Mouse (Mus musculus) embryonic fibroblast, embryonic 13.5 days (primary cell): ENCODE measurements around the gene Galnt15. TPM values are rescaled to one million over a fixed set of nuclear protein-coding genes. Genes with fewer than 3 reads are reported as not detected.

ENCODE experiments used
- H3K27ac ChIP-seq: 2 replicates; pipeline ENCODE4 v1.5.1; 2012; ENCODE audit warnings: low read length, control low read depth, inconsistent platforms; ENCODE audit not compliant: insufficient read depth
- H3K4me1 ChIP-seq: 2 replicates; pipeline ENCODE4 v1.6.1; 2011; ENCODE audit warnings: low read length; ENCODE audit not compliant: control insufficient read depth, insufficient read depth
- H3K4me3 ChIP-seq: 2 replicates; pipeline ENCODE4 v1.5.1; 2011; ENCODE audit warnings: mild to moderate bottlenecking, control low read depth, low read length; ENCODE audit not compliant: insufficient read depth
- CTCF ChIP-seq: IDR thresholded peaks from 2 replicates; pipeline ENCODE4 v1.5.1; 2011; ENCODE audit warnings: mild to moderate bottlenecking, control low read depth, low read length, moderate library complexity, borderline replicate concordance; ENCODE audit not compliant: insufficient read depth
- POLR2A ChIP-seq: IDR thresholded peaks from 2 replicates; pipeline ENCODE4 v1.6.1; 2011; ENCODE audit warnings: low read depth, mild to moderate bottlenecking, control low read depth, low read length, moderate library complexity
- polyA plus RNA-seq: library from polyadenylated mRNA; stranded (reverse); fragments of >200 nt; gene quantifications from 2 replicates; pipeline ENCODE4 v1.2.4, GENCODE M21; 2011; ENCODE audit warnings: low read depth; ENCODE audit not compliant: missing spikeins, insufficient read length

Gene Galnt15
- polyA plus RNA-seq, 1 experiment = not detected

DNA sequence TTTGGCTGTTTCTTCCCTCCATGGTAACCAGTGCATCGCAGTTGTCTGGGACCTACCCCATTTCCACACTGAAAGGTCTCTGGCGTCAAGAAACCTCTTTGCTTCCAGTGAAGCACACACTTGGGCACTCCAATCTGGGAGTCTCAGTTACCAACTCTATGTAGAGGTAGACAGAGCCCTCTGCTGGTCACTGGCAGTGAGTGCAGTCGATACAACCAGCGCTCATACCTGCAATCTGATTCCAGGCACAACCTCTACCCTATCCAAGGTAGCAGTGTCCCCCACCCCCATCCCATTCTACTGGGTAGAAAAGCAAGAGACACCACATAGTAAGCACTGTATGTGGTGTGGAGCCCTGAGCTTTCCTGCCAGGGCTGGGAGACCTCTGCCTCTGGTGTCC is 3.7 kb downstream of the Galnt15 start:
- Histone ChIP-seq H3K4me3 (no peak overlapping the region), H3K4me1 (peaks cover 4% of the 10 kb centered on the region; the same call in 1 of the 2 replicates), H3K27ac (no peak overlapping the region)
- TF ChIP-seq POLR2A (no peak), CTCF (peak; percentile 88)

DNA sequence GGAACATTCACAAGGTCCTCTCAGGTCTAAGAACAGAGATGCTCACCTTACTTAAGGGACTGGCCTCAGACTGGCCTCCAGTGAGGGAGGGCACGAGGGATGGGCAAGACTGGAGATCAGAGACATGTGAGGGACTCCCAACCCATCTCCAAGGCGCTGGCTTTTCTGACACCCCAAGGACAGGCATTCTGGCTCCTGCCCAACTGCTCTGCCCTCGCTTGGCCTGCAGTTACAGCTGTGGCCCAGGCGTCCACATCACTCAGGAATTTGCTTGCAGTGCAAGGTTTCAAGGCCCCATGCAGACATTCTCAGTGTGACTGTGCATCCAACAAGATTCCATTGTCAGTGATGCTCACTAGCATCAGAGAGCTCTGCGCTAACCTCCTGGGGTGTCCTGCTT is 7.7 kb downstream of the Galnt15 start:
- H3K4me1 ChIP-seq = no peaks in the 10 kb centered on the region
- H3K4me3 ChIP-seq = no peak overlapping the region
- TF ChIP-seq POLR2A (no peak), CTCF (no peak)
- no peak overlapping the region for H3K27ac ChIP-seq

DNA sequence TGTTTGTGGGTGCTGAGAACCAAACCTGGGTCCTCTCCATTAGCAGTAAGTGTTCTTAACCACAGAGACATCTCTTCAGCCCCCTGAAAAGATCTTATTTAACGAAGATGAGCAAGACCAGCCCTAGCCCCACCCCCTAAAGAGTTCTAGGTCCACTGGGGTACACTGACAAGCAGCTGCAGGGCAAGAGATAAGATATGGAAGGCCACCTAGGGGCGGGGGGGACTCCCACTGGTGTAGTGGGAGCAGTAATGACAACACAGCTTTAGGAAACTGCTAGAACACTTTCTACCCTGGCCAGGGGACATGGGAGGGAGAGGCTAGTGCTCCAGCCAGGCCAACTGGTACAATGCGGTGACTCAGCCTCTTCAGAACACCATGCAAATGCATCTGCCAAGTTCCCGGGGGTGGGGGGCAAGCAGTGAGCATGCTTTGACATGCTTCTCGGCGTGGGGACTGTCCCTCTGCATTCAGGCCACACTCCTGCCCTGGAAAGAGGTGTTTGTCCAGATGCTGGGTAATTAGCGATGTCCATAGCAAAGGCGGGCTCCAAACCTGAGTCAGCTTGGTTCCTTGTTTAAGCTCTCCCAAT is 9.0 kb downstream of the Galnt15 start:
- H3K4me1 ChIP-seq = no peaks in the 10 kb centered on the region
- no peak overlapping the region for H3K27ac ChIP-seq
- no peak overlapping the region for H3K4me3 ChIP-seq
- no peak for TF ChIP-seq CTCF

DNA sequence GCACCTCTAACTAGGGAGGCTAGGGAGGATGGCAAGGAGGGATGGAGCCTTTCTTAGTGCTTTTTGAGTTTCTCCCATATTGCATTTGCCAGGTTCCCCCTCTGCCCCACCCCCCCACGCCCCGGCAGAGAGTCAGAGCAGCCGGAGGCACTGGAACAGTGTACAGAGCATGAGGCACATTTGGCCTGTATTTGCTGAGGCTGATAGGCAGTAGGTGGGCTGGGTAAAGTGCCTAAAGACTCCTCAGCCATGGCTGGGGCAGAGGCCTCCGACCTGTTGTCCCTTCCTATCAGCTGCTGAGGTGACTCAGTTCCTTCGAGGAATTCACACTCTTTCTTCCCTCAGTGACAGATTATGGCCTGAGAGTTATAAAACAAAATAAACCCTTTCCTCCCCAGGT is 13.3 kb downstream of the Galnt15 start:
- Histone ChIP-seq H3K27ac (no peak overlapping the region), H3K4me1 (no peaks in the 10 kb centered on the region), H3K4me3 (no peak overlapping the region)
- TF ChIP-seq POLR2A (no peak), CTCF (no peak)

DNA sequence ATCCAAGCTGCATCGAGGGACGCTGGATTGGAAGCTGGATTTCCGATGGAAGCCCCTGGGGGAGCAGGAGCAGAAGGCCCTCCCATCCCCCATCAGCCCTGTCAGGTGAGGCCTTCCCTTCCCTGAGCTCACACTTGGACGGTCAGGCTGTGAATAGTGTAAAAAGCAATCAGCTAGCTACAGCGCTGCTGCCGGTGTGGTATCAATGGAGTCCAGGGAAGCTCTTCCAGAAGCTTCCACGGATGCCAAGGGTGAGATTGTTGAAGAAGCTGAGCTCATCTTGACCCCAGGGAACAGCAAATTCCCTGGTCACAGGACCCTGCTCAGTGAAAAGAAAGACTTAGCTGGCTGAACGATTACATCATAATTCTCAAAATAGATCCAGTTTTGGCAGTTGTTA is 17.6 kb downstream of the Galnt15 start:
- H3K4me1 ChIP-seq = no peaks in the 10 kb centered on the region
- no peak overlapping the region for H3K27ac ChIP-seq
- H3K4me3 ChIP-seq = no peak overlapping the region
- TF ChIP-seq CTCF (no peak), POLR2A (no peak)

DNA sequence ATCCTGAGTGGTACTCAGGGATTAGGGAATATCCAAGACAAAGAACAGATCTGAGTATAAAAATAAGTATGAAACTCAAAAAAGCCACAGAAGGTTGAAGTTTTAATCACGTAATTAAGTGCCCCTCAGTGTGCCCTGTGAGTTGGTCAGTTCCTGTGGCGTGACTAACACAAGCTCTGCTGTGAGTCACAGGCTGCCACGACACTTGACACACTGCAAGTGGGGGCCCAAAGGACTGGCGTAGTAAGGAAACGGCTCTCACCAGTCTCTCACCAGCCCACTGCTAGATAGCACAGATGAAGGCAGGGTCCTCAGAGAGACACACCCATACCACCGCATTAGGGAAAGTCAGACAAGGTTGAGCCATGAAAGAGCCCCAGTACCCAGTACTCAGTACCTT is 21.4 kb downstream of the Galnt15 start:
- TF ChIP-seq POLR2A = no peak
- TF ChIP-seq CTCF = no peak
- Histone ChIP-seq H3K27ac (no peak overlapping the region), H3K4me1 (no peaks in the 10 kb centered on the region), H3K4me3 (no peak overlapping the region)

DNA sequence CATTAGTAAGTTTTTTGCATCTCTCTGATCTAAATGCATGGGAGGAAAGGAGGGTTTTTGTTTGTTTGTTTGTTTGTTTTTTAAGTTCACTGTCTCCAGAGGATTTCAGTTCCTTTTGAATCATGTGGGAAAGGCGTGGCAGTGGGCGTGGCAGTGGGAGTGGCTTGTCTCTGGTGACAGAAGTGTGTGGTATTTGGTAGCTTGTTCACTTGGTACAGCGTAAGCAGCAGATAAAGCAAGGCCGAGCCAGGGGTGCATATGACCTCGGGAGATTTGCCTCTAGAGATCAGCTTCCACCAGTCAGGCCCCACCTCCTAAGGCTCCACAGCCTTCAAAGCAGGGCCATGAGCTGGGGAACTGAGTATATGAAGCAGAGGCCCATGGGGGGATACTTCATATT is 25.1 kb downstream of the Galnt15 start:
- TF ChIP-seq CTCF = no peak
- TF ChIP-seq POLR2A = no peak
- no peak overlapping the region for H3K27ac ChIP-seq
- no peak overlapping the region for H3K4me3 ChIP-seq
- no peaks in the 10 kb centered on the region for H3K4me1 ChIP-seq

DNA sequence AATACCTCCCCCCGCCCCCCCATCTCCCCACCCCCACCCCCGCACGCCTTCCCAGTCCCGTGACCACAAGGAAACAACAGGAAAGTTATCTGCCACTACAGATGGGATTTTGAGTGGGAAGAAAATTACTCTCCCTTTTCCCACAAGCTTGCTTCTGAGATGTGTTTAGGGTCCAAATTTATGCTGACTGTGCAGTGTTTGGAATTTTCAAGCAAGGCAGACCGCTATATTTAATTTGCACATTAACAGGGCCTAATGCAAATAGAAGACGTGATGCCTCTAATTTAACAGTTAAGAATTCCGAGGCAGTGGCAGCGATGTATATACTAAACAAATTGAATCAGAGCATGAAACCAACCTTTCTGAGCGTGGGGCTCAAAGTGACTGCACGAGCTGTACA is 26.0 kb downstream of the Galnt15 start:
- Histone ChIP-seq H3K4me3 (no peak overlapping the region), H3K27ac (no peak overlapping the region), H3K4me1 (no peaks in the 10 kb centered on the region)
- no peak for TF ChIP-seq CTCF
- TF ChIP-seq POLR2A = no peak

DNA sequence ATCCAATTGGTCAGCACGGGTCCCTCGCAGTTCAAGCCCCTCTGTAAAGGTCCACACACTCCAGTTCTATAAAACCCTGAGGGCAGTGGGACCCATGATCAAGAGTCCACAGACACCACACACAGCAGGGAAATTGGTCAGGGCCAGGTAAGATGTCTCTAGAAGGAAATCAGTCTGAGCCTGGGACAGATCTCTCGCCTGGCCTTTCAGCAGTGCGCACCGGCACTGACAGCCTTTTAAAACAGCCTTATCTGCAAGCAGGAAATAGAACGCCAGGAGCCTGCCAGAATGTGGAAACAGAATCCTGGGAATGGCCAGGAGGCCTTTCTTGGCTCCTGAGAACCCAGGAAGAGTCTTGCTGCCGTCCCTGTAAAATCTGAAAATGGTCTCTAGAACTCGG is 27.0 kb downstream of the Galnt15 start:
- no peak overlapping the region for H3K4me3 ChIP-seq
- TF ChIP-seq CTCF (no peak), POLR2A (no peak)

DNA sequence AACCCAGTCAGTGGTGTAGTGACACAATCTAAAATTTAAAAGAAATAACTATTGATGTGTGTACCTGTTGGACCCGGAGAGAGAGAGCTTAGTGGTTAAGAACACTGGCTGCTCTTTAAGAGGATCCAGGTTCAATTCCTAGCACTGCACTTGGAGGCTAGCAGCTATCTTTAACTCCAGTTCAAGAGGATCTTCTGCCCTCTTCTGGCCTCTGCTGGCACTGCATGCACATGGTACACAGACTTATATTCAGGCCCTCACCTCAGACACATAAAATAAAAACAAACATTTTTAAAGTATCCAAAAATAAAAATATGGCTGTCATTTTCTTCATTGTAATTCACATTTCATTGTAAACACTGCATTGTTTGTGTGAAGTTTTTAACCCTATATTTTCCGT is 27.9 kb downstream of the Galnt15 start:
- H3K27ac ChIP-seq = no peak overlapping the region
- no peak overlapping the region for H3K4me3 ChIP-seq
- no peaks in the 10 kb centered on the region for H3K4me1 ChIP-seq
- TF ChIP-seq POLR2A (no peak), CTCF (no peak)

More for the DNA sequence above, 27.0 kb downstream of the Galnt15 start:
- Histone ChIP-seq H3K4me1 (no peaks in the 10 kb centered on the region), H3K27ac (no peak overlapping the region)

DNA sequence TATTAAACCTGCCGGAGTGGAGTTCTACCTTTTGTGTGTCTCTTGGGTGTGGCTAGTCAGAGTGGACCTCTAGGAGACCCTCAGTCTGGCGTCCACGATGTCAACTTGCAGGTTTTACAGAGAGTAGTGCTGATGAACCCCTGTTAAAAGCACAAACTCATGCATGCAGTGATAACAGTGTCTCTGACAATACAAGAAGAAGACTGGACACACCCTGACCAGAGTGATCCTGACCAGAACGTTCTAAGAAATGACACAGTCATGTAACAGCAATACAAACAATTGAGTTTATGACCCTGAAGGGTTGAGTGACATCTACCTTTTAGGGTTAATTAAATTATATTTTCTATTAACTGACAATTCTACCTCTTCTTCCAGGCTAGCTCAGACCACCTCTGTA is 28.9 kb downstream of the Galnt15 start:
- H3K4me3 ChIP-seq = no peak overlapping the region
- no peaks in the 10 kb centered on the region for H3K4me1 ChIP-seq
- TF ChIP-seq POLR2A (no peak), CTCF (no peak)
- no peak overlapping the region for H3K27ac ChIP-seq
